Mouse (Mus musculus) myocyte (in vitro differentiated cells): Measurements from ENCODE around the gene Coq6. TPM values are rescaled to one million over a fixed set of nuclear protein-coding genes. Genes with fewer than 3 reads are reported as not detected.

Source experiments
- H3K27me3 ChIP-seq: one replicate; pipeline ENCODE4 v1.6.1; 2011; ENCODE audit not compliant: control insufficient read depth, insufficient read depth, insufficient read length
- H3K36me3 ChIP-seq: one replicate; pipeline ENCODE4 v1.6.1; 2011; ENCODE audit not compliant: control insufficient read depth, insufficient read depth
- H3K4me2 ChIP-seq: one replicate; pipeline ENCODE4 v1.6.1; 2011; ENCODE audit warnings: low read depth, control low read depth
- H3K4me3 ChIP-seq: one replicate; pipeline ENCODE4 v1.5.1; 2011; ENCODE audit warnings: mild to moderate bottlenecking, control low read depth, moderate library complexity
- H3K79me2 ChIP-seq: one replicate; pipeline ENCODE4 v1.6.1; 2011; ENCODE audit not compliant: control insufficient read depth, insufficient read depth
- H3ac ChIP-seq: one replicate; pipeline ENCODE4 v1.6.1; 2011; ENCODE audit not compliant: control insufficient read depth, insufficient read length
- CEBPB ChIP-seq: IDR thresholded peaks from 2 replicates; pipeline ENCODE4 v1.6.1; 2011; ENCODE audit warnings: mild to moderate bottlenecking, moderate library complexity; ENCODE audit not compliant: poor library complexity, insufficient read depth, severe bottlenecking
- E2F4 ChIP-seq: IDR thresholded peaks from one replicate; pipeline ENCODE4 v1.6.1; 2011; ENCODE audit warnings: mild to moderate bottlenecking, control low read depth, moderate library complexity; ENCODE audit not compliant: insufficient read depth
- MAX ChIP-seq: IDR thresholded peaks from one replicate; pipeline ENCODE4 v1.6.1; 2011; ENCODE audit warnings: low read depth, mild to moderate bottlenecking, control low read depth
- MYOD1 ChIP-seq, 3 experiments: IDR thresholded peaks; one replicate each; pipeline ENCODE4 v1.6.1; 2011; ENCODE audit warnings: control low read depth in 2 of 3, low read depth in 2 of 3, mild to moderate bottlenecking in 2 of 3, moderate library complexity in 1 of 3; ENCODE audit not compliant: insufficient read length in 2 of 3, control insufficient read depth in 1 of 3
- MYOG ChIP-seq, 3 experiments: IDR thresholded peaks; one replicate each; pipeline ENCODE4 v1.6.1; 2011; ENCODE audit warnings: control low read depth in 2 of 3, low read depth in 2 of 3, mild to moderate bottlenecking in 2 of 3; ENCODE audit not compliant: insufficient read length in 2 of 3, control insufficient read depth in 1 of 3, insufficient read depth in 1 of 3
- POLR2A ChIP-seq: IDR thresholded peaks from one replicate; pipeline ENCODE4 v1.6.1; 2011; ENCODE audit warnings: low read depth, mild to moderate bottlenecking, control low read depth, moderate library complexity; ENCODE audit not compliant: insufficient read length
- POLR2AphosphoS2 ChIP-seq: IDR thresholded peaks from one replicate; pipeline ENCODE4 v1.6.1; 2011; ENCODE audit warnings: low read depth, control low read depth; ENCODE audit not compliant: insufficient read length
- REST ChIP-seq: IDR thresholded peaks from one replicate; pipeline ENCODE4 v1.6.1; 2011; ENCODE audit warnings: mild to moderate bottlenecking, control low read depth, moderate library complexity; ENCODE audit not compliant: insufficient read depth, insufficient read length
- SRF ChIP-seq: IDR thresholded peaks from one replicate; pipeline ENCODE4 v1.6.1; 2011; ENCODE audit warnings: low read depth; ENCODE audit not compliant: control insufficient read depth, insufficient read length
- TCF12 ChIP-seq: IDR thresholded peaks from one replicate; pipeline ENCODE4 v1.6.1; 2011; ENCODE audit warnings: mild to moderate bottlenecking, control low read depth; ENCODE audit not compliant: poor library complexity, insufficient read depth, severe bottlenecking
- TCF3 ChIP-seq: IDR thresholded peaks from one replicate; pipeline ENCODE4 v1.6.1; 2011; ENCODE audit warnings: low read depth, control low read depth; ENCODE audit not compliant: insufficient read length
- USF1 ChIP-seq: IDR thresholded peaks from one replicate; pipeline ENCODE4 v1.6.1; 2011; ENCODE audit warnings: low read depth, mild to moderate bottlenecking, control low read depth, moderate library complexity
- polyA plus RNA-seq: library from polyadenylated mRNA; unstranded; fragments of >200 nt; fragmentation: generic; extraction: Trizol; gene quantifications from one replicate; pipeline ENCODE4 v1.2.1, GENCODE M21; 2012; ENCODE audit warnings: missing spikeins

The Coq6 gene
- polyA plus RNA-seq, 1 experiment: 34.3 TPM

DNA sequence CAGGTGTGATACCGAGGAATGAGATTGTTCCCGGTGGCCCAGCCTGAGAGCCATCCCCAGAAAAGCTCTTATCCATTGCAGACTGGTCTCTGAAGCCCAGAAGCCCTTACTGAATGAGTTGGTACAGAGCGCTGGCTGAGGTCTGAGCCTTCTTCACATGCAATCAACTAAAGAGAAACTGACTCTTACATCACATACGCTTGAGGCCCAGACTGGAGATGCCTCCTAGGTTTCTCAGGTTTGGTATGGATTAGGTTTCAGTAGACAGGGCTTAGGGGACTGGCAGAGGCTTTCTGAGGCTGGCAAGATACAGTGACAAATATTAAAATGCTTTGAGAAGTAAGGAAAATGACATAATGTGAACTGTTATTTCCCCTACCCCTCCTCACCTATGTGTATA, 24.0 kb downstream of the Coq6 start:
- H3K4me3 ChIP-seq: no peak overlapping the region
- no peak overlapping the region for H3K4me2 ChIP-seq
- no peak overlapping the region for H3ac ChIP-seq
- no peaks in the 10 kb centered on the region for H3K79me2 ChIP-seq
- no peaks in the 10 kb centered on the region for H3K36me3 ChIP-seq
- TF ChIP-seq TCF12 (no peak), CEBPB (no peak), MYOD1 (IDR thresholded peaks at IDR 0.05; ENCODE audit: control insufficient read depth in 1 of 3, insufficient read length in 2 of 3, low read depth in 2 of 3) (no peak), MAX (no peak), MYOG (IDR thresholded peaks at IDR 0.05; ENCODE audit: control insufficient read depth in 1 of 3, insufficient read depth in 1 of 3, insufficient read length in 2 of 3, low read depth in 2 of 3) (no peak), SRF (no peak), E2F4 (no peak), POLR2AphosphoS2 (no peak), REST (no peak)
- H3K27me3 ChIP-seq: no peaks in the 10 kb centered on the region

DNA sequence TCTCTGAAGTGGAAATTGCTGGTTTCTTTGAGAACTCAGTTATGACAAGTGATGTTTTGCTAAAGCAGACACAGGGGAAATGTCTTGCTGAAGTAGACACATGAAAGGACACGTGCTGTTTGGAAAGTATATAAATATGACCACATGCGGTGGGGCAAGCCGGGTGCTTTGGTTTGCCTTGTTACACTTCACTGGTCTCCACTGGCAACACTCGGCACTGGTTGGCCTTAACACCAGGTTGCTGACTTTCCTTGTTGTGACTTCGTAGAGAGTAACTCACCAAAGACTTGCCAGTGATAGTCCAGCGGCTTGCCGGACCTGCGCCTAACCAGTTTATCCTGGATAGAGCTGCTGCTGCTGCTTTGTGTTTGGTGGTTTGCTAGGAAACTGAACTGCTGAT, 26.6 kb downstream of the Coq6 start:
- no peaks in the 10 kb centered on the region for H3K36me3 ChIP-seq
- no peaks in the 10 kb centered on the region for H3K27me3 ChIP-seq
- H3K4me3 ChIP-seq: no peak overlapping the region
- H3ac ChIP-seq: no peak overlapping the region
- H3K4me2 ChIP-seq: no peak overlapping the region
- no peak for TF ChIP-seq CEBPB
- TF ChIP-seq E2F4: no peak
- TF ChIP-seq REST: no peak
- no peak for TF ChIP-seq MYOD1 (IDR thresholded peaks at IDR 0.05; ENCODE audit: control insufficient read depth in 1 of 3, insufficient read length in 2 of 3, low read depth in 2 of 3)
- no peak for TF ChIP-seq USF1
- TF ChIP-seq TCF12: no peak
- no peak for TF ChIP-seq POLR2AphosphoS2
- TF ChIP-seq SRF: no peak
- no peak for TF ChIP-seq TCF3
- TF ChIP-seq POLR2A: no peak
- no peak for TF ChIP-seq MYOG (IDR thresholded peaks at IDR 0.05; ENCODE audit: control insufficient read depth in 1 of 3, insufficient read depth in 1 of 3, insufficient read length in 2 of 3, low read depth in 2 of 3)
- TF ChIP-seq MAX: no peak
- no peaks in the 10 kb centered on the region for H3K79me2 ChIP-seq

- no peak overlapping the region for H3K4me2 ChIP-seq
- H3K4me3 ChIP-seq: no peak overlapping the region
- H3K79me2 ChIP-seq: no peaks in the 10 kb centered on the region
- H3K27me3 ChIP-seq: no peaks in the 10 kb centered on the region
- TF ChIP-seq E2F4 (no peak), MAX (no peak), REST (no peak), CEBPB (no peak), POLR2AphosphoS2 (no peak), MYOD1 (IDR thresholded peaks at IDR 0.05; ENCODE audit: control insufficient read depth in 1 of 3, insufficient read length in 2 of 3, low read depth in 2 of 3) (no peak), MYOG (IDR thresholded peaks at IDR 0.05; ENCODE audit: control insufficient read depth in 1 of 3, insufficient read depth in 1 of 3, insufficient read length in 2 of 3, low read depth in 2 of 3) (no peak), POLR2A (no peak), SRF (no peak), USF1 (no peak), TCF12 (no peak), TCF3 (no peak)
- no peaks in the 10 kb centered on the region for H3K36me3 ChIP-seq
- H3ac ChIP-seq: no peak overlapping the region
These were observed 27.4 kb downstream of the Coq6 start for GRCm38 (mm10) chr12:84388774-84389400.

- Histone ChIP-seq H3K4me3 (no peak overlapping the region), H3K4me2 (no peak overlapping the region), H3K27me3 (no peaks in the 10 kb centered on the region), H3K79me2 (no peaks in the 10 kb centered on the region), H3ac (no peak overlapping the region), H3K36me3 (no peaks in the 10 kb centered on the region)
- TF ChIP-seq USF1 (no peak), POLR2AphosphoS2 (no peak), TCF12 (no peak), POLR2A (no peak), MAX (no peak), TCF3 (no peak), MYOG (IDR thresholded peaks at IDR 0.05; ENCODE audit: control insufficient read depth in 1 of 3, insufficient read depth in 1 of 3, insufficient read length in 2 of 3, low read depth in 2 of 3) (no peak), E2F4 (no peak), CEBPB (no peak), SRF (no peak), REST (no peak), MYOD1 (IDR thresholded peaks at IDR 0.05; ENCODE audit: control insufficient read depth in 1 of 3, insufficient read length in 2 of 3, low read depth in 2 of 3) (no peak)
These were observed 28.9 kb downstream of the Coq6 start for GRCm38 (mm10) chr12:84390336-84390735.
